Mouse (Mus musculus) gastrocnemius, adult 18-20 months (tissue): Measurements from ENCODE around the gene Mast4. TPM values are rescaled to one million over a fixed set of nuclear protein-coding genes. Genes with fewer than 3 reads are reported as not detected.

Experiments used
- DNase-seq: peaks from one replicate; pipeline ENCODE4 v3.0.0; 2021; ENCODE audit warnings: low spot score
- total RNA-seq, 2 experiments: library from RNA; stranded (reverse); gene quantifications; 2 replicates each; pipeline ENCODE4 v1.2.3; 2021

The Mast4 gene
- total RNA-seq, 2 experiments from 2014 or later = 55.0 to 55.1 TPM

DNA sequence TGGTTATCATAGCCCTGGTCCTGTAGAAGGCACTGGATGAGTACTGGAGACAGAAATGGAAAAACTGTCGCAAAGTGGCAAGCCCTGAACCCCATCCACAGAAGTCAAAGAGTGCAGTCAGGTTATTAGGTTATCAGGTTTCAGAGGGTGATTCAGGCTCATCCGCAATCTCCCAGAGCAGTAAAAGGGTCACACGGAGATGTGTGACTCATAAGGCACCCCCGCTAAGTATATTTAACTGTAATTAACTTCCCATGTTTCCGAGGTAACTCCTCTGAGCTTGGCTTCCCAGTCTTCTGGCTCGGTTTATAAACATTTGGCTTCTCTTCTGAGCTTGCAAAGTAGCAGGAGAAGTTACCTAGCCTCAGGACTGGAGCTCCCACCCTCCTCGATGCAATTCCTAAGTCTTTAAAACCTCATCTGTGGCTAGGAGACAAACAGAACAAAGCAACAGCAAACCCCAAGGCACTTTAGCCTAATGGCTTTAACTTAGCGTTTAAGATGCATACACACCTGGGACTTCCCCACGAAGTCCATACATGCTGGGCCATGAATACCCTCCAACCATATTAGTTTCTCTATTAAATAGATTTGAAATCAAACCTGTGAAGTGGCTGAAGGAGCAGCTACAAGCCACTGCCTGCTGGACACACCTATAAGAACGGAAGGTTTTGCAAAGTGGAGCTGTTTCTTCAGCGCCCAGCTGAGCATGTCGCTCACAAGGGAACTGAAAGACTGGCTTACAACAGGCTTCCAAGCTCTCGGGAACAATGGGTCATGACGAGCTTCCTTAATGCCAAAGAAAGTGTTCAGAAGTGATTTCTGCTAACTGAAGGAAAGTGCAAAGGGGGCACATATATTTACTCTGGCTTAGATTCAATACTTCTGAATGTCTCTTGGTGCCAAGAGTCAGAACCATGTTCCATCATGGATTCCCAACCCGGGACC lies 439.7 kb downstream of the Mast4 start:
- no peak for DNase-seq

DNA sequence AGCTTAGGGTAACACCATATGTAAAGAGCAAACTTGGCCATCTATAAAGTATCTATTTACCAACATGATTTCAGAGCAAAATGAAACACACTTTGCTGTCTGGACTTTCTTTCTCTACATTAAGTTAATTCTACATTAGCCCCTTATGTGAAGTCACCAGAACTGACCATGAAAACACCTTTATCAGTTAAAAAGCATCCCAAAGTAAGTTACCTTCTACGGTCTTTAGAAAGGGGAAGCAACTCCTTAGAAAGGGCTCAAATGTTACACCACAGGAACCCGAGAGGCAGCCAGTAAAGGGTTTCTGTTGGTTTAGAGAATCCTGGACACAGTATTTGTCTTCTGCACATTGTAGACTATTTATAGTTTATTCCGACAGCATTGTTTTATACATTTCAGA lies 441.5 kb downstream of the Mast4 start:
- no peak for DNase-seq

DNA sequence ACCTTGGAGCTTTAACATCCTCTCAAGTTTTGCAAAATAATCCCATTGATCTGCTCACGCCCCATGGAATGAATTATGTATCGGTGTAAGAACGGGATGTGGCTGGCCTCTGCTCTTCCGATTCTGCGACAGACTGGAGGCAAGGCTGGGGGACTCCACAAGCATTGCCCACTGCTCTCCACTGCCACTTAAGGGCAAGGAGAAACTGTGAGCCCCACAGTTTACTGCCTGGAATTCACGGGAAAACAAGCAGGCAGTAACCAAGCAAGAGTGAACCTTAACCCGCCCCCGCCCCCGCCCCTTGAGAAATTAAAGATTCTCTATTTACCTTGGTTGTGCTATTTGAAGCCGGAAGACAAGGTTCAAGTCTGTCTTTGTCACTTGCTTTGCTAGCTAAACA lies 444.3 kb downstream of the Mast4 start:
- DNase-seq = no peak

DNA sequence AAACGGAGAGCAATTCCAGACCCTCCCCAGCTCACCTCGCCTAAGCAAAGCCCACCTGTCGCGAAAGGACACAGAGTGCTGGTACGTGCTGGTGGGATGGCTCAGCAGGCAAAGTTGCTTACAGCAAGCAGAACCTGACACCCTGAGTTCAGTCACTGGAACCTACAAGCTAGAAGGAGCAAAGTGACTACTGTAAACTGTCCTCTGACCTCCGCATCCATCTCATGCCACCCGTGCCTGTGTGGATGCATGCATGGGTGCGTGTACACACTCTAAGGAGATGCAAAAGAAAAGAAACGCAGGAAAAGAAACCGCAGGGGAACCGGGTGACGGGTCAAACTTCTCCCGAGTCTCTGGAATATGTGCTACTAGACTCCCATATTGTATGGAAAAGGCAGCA lies 444.8 kb downstream of the Mast4 start:
- DNase-seq = no peak

DNA sequence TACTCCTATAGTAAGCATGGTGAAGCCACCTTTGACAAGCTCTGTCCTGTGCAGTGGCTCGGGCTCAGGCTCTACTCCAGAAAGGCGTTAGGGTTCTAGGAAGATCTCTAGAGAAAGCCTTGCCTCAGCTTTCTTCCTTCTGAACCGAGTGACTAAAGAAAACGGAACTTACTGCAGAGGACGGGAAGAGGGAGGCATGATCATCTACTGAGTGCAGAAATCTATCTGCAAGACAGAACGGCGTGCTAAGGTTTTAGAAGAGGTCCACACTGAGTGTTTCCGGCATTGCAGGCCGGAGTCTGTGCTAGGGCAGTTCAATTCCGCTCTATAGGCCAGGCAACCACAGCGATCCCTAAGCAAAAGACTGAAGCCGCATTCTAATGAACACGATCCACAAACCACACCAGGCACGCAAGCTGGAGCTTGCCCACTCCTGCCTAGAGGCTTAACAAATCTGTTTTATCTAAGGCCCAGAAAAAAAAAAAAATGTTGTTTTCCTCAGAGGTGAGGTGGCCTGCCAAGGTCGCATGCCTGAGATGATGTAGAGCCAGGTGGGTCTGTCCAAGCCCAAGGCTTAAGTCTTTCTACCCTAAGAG lies 445.3 kb downstream of the Mast4 start:
- no peak for DNase-seq

DNA sequence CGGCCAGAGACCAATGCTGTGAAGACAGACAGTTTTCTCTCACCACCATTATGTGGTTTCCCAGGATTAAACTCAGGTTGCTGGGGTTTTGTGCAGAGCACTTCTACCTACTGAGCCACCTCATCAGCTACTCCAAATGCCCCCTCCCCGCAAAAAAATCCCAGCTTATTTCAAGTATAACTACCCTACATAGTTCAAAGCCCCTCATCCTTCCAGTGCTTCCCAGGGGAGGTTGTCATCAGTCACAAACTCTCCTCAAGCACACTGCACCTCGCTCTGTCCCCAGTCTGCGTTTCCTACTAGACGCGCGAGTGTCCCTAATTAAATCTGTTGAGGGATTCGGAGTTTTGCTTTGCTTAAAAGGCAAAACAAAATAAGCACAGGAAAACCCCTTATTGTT lies 446.1 kb downstream of the Mast4 start:
- DNase-seq = no peak

DNA sequence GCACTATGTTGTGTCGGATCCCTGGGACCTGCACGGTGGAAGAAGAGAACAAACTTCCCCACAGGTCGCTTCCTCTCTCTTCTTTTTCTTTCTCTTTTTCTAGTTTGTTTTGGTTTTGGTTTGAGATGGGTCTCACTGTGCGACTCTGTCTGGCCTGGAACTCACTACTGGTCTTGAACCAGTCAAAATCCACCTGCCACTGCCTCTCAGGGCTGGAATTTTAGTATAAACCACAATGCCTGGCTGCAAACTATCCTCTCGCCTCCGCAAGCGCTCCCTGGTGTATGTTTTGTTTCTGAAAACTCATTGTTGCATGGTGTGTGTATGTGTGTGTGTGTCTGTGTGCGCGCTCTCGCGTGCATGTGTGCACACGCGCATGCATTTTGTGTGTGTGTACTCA lies 446.8 kb downstream of the Mast4 start:
- no peak for DNase-seq

DNA sequence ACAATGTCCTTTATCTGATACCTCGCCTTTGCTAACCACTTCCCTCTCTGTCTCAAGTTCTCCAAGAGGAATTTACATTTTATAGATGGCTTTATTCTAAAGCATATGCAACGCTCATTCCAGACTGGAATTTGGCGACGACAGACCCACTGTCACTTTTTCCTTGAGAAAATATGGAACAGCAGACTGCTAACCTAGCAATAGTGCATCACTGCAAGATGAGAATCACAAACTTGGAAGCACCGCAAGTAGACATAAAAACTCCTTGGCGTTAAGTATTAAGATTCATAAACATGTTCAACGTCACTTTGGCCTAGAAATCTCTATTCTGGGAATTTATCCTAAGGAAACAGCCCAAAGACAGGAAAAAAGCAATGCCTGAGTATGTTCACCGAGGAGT lies 447.5 kb downstream of the Mast4 start:
- DNase-seq = no peak

DNA sequence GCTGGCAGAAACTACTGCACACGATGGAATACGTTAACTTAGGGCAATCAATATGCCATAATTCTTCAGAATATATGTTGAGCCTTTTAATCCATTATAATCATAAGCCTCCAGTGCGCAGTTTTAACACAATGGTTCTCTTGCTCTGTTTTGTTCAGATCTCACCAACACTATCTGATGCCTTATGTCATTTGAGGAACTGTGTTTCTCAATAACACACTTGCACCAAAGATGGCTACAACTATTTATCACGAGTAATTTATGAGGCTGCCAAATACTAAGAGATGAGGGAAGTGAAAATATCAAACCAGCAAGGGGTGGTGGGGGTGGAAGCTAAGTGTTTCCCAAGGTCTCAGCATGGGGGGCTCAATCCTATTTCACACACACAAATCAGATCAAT lies 448.1 kb downstream of the Mast4 start:
- DNase-seq = no peak

DNA sequence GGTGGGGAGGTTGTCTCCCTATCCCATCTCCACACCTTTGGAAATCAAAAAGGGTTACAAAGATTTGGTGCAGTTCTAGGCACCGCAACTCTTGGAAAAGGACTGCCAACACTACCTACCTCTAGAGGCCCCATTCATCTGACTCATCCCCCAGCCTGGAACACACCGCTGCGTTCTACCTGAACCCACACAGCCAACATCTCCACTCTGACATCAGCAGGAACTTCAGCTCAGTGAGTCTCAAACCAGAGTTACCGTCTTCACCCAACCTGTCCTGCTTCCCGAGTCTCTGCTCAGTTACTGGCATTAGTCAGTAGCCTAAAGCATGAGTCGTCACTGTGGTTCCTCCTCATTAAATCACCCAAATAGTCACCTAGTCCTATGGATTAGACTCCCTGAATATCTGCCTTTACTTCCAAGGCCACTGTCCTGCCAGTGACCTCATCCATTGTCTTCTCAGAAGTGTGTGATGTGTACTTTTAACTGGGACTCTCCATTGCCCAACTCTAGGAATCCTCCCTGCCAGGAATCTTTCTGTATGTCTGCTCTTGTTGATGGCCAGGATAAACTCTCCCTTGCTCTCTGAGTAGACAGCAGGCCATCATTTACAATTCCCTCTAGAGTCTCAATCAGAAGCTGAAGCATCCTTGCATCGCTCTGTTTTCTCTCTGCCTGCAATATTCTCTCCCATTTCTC lies 453.8 kb downstream of the Mast4 start:
- no peak for DNase-seq

DNA sequence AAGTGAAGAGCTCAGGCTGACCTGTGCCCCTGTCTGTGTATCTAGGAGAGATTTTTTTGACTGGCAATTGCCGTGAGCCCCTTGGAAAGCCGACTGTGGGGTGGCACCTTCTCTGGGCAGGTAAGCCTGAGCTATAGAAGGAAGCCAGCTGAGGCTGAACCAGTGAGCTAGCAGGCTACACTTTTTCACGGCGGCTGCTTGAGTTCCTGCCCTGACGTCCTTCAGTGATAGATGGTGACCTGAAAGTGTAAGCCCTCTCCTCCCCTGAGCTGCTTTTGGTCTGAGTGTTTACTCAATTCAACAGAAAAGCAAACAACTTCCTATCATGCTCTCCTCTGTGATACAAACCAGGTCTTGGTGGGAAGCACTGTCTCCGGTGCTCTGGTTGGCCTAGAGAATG lies 455.7 kb downstream of the Mast4 start:
- DNase-seq = no peak

DNA sequence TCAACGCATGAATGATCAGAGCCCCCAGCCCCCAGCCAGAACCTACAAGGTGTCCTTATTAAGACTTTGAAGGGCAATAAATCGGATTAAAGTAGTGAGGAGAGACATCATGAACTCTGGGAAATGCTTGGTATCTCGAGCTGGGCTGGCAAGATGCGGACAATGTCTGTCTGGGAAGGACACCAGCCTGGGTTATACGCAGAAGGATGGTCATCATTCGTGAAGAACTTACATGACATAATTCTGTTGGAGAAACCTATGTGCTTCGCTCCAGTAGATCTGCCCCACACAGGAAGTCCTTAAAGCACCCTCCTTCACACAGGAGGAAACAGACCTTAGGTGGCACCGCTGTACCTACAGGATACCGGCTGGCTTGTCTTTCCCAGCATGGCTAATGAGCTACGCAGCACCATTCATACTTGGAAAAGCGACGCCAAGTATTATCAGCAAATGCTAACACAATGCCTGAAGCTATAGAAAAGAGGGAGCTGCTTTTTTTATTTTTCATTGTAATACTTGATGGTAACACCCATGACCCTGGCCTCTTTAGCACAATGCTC lies 456.5 kb downstream of the Mast4 start:
- no peak for DNase-seq

DNA sequence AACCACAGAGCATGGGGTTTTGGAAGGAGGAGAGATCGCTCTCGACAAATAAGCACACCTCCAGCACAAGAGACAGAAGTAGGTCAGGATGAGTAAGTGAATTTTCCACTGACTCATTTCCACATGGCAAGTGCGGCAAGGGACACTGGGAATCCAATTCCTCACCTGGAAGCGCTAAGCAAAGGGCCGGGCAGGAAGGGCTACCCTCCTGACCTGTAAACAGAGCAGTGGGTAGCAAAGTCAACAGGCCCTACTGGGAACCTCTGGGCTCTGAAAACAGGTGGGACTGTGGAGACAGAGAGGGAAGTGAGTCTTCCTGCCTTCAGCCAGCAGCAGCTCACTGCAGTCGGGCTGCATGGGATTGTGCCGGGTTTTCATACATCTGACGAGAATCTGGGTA lies 457.1 kb downstream of the Mast4 start:
- DNase-seq = peak; percentile 65

DNA sequence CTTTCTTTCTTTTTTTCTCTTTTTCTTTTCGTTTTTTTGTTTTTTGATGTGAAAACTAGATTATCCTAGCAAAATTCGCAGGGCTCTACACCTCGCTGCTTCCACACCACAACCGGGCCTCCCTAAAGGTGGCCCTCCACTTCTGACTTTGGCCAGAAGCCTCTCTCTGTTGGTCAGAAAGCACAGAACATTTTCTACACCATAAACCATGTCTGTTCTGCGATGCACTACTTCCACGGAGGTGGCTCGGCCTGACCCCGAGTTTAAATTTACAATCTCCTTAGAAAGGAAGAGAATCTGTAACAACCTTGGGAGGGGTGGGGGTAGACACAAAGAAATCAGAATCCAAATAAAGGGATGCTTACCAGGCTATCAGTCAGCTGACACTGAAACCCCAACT lies 458.8 kb downstream of the Mast4 start:
- no peak for DNase-seq

DNA sequence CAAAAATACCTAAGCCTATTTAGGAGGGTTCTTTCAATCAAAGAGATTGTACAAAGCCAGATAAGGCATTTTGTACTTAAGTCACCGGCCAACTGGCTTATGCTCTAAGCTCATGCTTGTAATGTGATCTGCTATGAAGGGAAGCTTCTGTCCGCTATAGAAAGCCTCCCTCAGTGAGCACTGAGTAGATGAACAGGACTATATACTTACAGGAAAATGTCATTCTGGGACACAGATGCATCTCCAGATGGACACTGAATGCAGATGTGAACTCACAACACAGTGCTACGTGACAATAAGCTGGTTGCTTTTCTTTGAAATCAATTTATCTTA lies 459.2 kb downstream of the Mast4 start:
- DNase-seq = peak; percentile 20

DNA sequence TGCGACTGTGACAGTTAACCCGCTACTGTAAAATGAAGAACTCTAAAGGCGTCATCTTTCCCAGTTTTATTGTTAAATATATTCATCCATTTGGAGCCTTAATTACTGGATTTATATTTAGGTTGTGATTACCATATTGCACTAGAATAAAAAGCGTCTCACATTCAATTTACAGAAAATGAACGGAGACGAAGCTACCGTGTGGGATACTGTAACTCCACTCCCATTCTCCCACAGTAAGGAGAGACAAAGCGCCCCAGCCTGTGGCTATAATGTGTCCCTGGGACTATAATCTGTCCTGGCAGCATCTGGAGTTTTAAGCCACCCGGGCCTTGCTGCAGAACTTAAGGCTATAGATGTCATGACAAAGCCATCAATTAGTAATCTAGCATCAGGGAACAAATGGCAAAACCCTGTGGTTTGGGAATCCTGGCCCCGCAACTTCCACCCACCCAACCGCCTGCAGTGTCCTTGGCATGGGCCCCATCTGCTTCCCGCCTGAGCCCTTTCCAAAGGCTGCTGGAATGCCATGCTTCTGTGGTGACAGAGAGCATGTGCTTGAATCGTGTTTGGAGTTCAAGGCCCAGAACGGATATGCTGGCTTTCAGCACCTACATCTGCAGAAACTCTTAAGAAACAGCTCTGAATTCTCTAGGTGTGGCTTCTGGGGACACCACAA lies 459.7 kb downstream of the Mast4 start:
- peak; percentile 42 for DNase-seq

DNA sequence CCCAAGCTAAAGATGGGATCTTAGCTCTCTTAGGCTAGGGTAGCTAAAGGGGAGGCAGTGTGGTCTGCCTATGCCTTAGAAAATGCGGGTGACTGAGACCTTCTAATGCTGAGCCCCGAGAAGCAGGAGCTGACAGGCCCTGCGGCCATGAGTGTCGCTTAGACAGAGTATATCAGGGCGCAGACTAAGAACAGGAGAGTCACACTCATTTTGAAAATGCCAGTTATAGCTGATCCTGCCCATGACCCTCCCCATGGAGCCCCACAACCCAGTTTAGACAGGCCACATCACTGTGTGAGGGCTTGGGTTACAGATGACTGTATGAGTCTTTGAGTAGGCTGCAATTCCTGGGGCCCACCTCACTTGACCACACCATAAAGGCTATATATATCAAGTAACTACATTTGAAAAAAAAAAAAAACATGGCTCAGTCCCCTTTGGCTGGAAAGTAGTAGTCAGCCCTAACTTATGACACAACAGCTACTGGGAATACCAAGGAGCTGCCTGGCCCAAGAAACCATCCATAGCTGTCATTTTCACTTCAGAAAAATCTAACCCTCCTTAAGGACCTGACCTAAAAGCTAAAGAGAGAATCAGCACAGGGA lies 460.8 kb downstream of the Mast4 start:
- no peak for DNase-seq

DNA sequence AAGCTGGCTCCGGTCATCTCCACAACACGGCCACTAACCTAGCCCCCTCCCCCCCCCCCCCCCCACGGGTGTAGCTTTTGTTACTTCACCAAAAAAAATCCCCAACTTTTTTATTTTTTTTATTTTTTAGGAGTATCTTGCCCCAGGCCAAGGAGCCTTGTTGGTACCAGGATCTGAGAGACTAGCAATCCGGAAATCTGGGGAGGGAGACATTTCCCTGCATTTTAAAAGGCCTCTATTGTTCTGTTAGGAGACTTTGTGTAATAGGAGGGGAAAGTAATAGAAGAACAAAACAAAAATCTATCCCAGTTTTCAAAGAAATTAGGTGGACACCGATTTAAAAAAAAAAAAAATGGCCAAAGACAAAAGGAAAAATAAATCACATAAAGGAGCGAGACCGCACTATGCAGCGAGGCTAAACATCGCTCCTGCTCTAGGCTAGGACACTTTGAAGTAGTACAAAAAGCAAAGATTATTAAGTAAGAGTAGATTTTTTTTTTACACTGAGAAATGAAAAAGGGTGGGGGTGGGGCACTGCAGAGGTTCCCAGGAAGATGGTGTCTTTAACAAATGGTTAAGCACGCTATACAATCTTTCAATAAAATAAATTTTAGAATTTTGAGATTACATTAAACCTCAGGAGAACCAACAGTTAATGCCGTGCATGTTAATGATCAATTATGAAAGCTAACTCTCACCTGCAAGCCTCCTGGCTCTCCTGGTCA lies 462.8 kb downstream of the Mast4 start:
- no peak for DNase-seq

DNA sequence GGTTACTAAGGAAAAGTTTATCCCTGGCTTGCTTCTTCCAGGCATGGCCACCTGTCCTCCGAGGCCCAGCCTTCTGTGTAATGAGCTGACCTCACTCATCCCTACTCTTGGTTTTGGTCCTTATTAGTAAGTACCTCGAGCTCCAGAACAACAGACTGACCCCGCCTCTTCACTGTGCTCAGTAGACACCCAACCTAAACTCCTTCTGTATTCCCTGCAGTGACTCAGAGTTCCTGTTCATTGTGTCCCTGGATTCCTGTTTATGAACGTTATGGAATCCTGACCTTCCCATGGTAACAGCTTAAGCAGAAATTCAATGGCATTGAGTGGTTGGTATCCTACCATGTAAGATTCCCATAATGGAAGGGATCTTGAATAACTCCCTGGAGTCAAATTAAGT lies 464.8 kb downstream of the Mast4 start:
- DNase-seq = no peak

DNA sequence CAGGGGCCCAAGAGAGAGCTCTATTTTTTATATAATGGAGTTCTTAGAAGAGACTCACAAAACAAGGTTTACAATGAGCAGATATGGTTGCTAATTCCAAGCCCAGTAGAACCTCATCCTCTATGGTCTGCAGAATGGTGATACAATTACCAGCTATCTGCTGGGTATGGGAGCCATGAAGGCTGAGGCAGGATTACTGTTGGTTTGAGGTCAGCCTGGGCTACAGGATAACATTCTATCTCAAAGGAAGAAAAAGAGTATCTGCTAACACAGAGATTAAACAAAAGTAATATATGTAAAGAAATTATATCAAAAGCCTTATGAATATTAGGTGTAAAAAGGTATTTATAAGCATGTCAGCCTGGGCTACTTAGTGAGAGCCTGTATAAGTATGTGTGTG lies 467.5 kb downstream of the Mast4 start:
- DNase-seq = no peak
